In genomic region chr9:64175378-64175777, GRCm38 (mm10) we compare ENCODE assay signal across 17 mouse cellular contexts. TPM values are rescaled to one million over a fixed set of nuclear protein-coding genes. Genes with fewer than 3 reads are reported as not detected.
DNase-seq lines count a peak whose midpoint lies in the region; ATAC-seq and TF ChIP-seq lines count a peak whose summit lies in the region.
"Had no signal": no experiment of that assay in that cellular context is flagged by ENCODE, and none has a peak within 500 bp of the region (broad histone marks: within the 10 kb centered on the region; RNA-seq: fewer than 3 reads in every experiment).

No protein-coding gene starts in this region.

- no peak for DNase-seq in forebrain, embryonic 11.5 days (ENCODE audit: low spot score)
- peak; percentile 29 to 44 for DNase-seq in layer of hippocampus, postnatal 36 days
- no peak for DNase-seq in thymus, postnatal 14 days
- DNase-seq in embryo, embryonic 10 days (ENCODE audit: low spot score), result no peak
- no peak for DNase-seq in cerebellum, adult 9-11 months
- DNase-seq: adrenal gland, postnatal 25 days; cerebellum, postnatal 10 days; heart, postnatal 4 days; kidney, adult 2 months; thymus, adult 2 months had no signal

- H3K4me3 ChIP-seq in forebrain, embryonic 13.5 days, result no peak overlapping the region
- H3K4me3 ChIP-seq in forebrain, embryonic 11.5 days (ENCODE audit: low read depth, low read length), result no peak overlapping the region
- peak overlapping the region; percentile 88 for H3K4me3 ChIP-seq in C2C12 (ENCODE audit: insufficient read depth, poor library complexity, severe bottlenecking)
- H3K4me3 ChIP-seq in embryonic facial prominence, embryonic 13.5 days, result 0 out of 2 replicates have a peak overlapping the region, but pooled peaks have one; percentile 93
- H3K4me3 ChIP-seq: midbrain, embryonic 15.5 days had no signal

- H3K4me1 ChIP-seq in forebrain, embryonic 13.5 days, result peaks cover 44% of the 10 kb centered on the region
- peaks cover 3% of the 10 kb centered on the region; the same call in 1 of the 2 replicates for H3K4me1 ChIP-seq in forebrain, embryonic 11.5 days (replicated peaks; ENCODE audit: control insufficient read depth, insufficient read depth, low read length)
- peaks cover 32% of the 10 kb centered on the region for H3K4me1 ChIP-seq in embryonic facial prominence, embryonic 13.5 days

- ATAC-seq in forebrain, embryonic 13.5 days, result no peak
- ATAC-seq in forebrain, embryonic 11.5 days (replicated peaks; ENCODE audit: low FRiP score), result no peak
- no peak for ATAC-seq in embryonic facial prominence, embryonic 13.5 days (ENCODE audit: insufficient number of reproducible peaks, insufficient read depth, low FRiP score, low TSS enrichment, low read depth)
- ATAC-seq: midbrain, embryonic 15.5 days had no signal

- no peak overlapping the region for H3K27ac ChIP-seq in forebrain, embryonic 13.5 days
- no peak overlapping the region for H3K27ac ChIP-seq in forebrain, embryonic 11.5 days (ENCODE audit: low read depth, low read length)
- no peak overlapping the region for H3K27ac ChIP-seq in embryonic facial prominence, embryonic 13.5 days
- H3K27ac ChIP-seq: left cerebral cortex, adult 2 months; midbrain, embryonic 15.5 days had no signal

- peaks cover 68% of the 10 kb centered on the region for H3K79me2 ChIP-seq in C2C12 (ENCODE audit: control insufficient read depth, insufficient read depth)

- peaks cover 46% of the 10 kb centered on the region for H3K36me3 ChIP-seq in forebrain, embryonic 13.5 days (ENCODE audit: poor library complexity, severe bottlenecking)
- peaks cover 17% of the 10 kb centered on the region; the same call in 1 of the 2 replicates for H3K36me3 ChIP-seq in forebrain, embryonic 11.5 days (ENCODE audit: control insufficient read depth, insufficient read depth, low read length)
- H3K36me3 ChIP-seq in C2C12 (ENCODE audit: control insufficient read depth, insufficient read depth), result peaks cover 71% of the 10 kb centered on the region
- H3K36me3 ChIP-seq in embryonic facial prominence, embryonic 13.5 days, result peaks cover 47% of the 10 kb centered on the region

- 78% methylated on average over 11 of the region's 11 CpGs for WGBS in forebrain, embryonic 13.5 days
- WGBS in forebrain, embryonic 11.5 days, result 92% methylated on average over 11 of the region's 11 CpGs
- 82% methylated on average over 11 of the region's 11 CpGs for WGBS in embryonic facial prominence, embryonic 13.5 days

- no peak for TF ChIP-seq CTCF in C2C12 (IDR thresholded peaks at IDR 0.05; ENCODE audit: control insufficient read depth, insufficient read depth, insufficient read length)

- H3K4me2 ChIP-seq in forebrain, embryonic 13.5 days, result 0 out of 2 replicates have a peak overlapping the region, but pooled peaks have one; percentile 93
- no peak overlapping the region for H3K4me2 ChIP-seq in forebrain, embryonic 11.5 days (ENCODE audit: low read depth, low read length, severe bottlenecking)
- peak overlapping the region; percentile 82; the same call in 1 of the 2 replicates for H3K4me2 ChIP-seq in embryonic facial prominence, embryonic 13.5 days

- H3K79me3 ChIP-seq in C2C12 (ENCODE audit: low read depth), result peaks cover 60% of the 10 kb centered on the region

- H3K27me3 ChIP-seq in forebrain, embryonic 13.5 days, result no peaks in the 10 kb centered on the region
- H3K27me3 ChIP-seq in forebrain, embryonic 11.5 days (ENCODE audit: control insufficient read depth, insufficient read depth, low read length), result no peaks in the 10 kb centered on the region
- no peaks in the 10 kb centered on the region for H3K27me3 ChIP-seq in C2C12 (ENCODE audit: control insufficient read depth, insufficient read depth, insufficient read length)
- no peaks in the 10 kb centered on the region for H3K27me3 ChIP-seq in embryonic facial prominence, embryonic 13.5 days
- H3K27me3 ChIP-seq: midbrain, embryonic 15.5 days had no signal

- H3ac ChIP-seq in C2C12 (ENCODE audit: control insufficient read depth, insufficient read length, low read depth), result no peak overlapping the region

- no peaks in the 10 kb centered on the region for H3K9me3 ChIP-seq in forebrain, embryonic 13.5 days (replicated peaks)
- H3K9me3 ChIP-seq in forebrain, embryonic 11.5 days (ENCODE audit: control insufficient read depth, low read length), result no peaks in the 10 kb centered on the region
- no peaks in the 10 kb centered on the region for H3K9me3 ChIP-seq in embryonic facial prominence, embryonic 13.5 days
- H3K9me3 ChIP-seq: midbrain, embryonic 15.5 days had no signal

- no peak overlapping the region for H3K9ac ChIP-seq in forebrain, embryonic 13.5 days
- no peak overlapping the region for H3K9ac ChIP-seq in forebrain, embryonic 11.5 days (ENCODE audit: low read length)
- no peak overlapping the region; the same call in 1 of the 2 replicates for H3K9ac ChIP-seq in embryonic facial prominence, embryonic 13.5 days
- H3K9ac ChIP-seq: midbrain, embryonic 15.5 days had no signal

TF ChIP-seq in C2C12, 6 proteins besides CTCF, POLR2A, EP300 and RAD21:
- TF ChIP-seq MYOD1 (IDR thresholded peaks at IDR 0.05; ENCODE audit: control insufficient read depth, insufficient read length, low read depth), result no peak
- no peak for TF ChIP-seq MAX (IDR thresholded peaks at IDR 0.05)
- no peak for TF ChIP-seq USF1 (IDR thresholded peaks at IDR 0.05; ENCODE audit: low read depth)
- TF ChIP-seq FOSL1 (IDR thresholded peaks at IDR 0.05; ENCODE audit: insufficient read depth, low read length, poor library complexity, severe bottlenecking), result no peak
- TF ChIP-seq CEBPB (IDR thresholded peaks at IDR 0.05; ENCODE audit: low read depth), result no peak
- TF ChIP-seq MYOG (IDR thresholded peaks at IDR 0.05; ENCODE audit: control insufficient read depth, extremely low read depth, insufficient read length), result no peak
TF ChIP-seq in C2C12: peak in this region for 0.

RNA-seq across cellular contexts. Expression of gene Rpl4, which starts 2.2 kb away (rescaled TPM):
- polyA plus RNA-seq in forebrain, embryonic 13.5 days (2015; fragmentation: Nextera tagmentation; extraction: Ambion mirVana), result 801 and 817 TPM in 2 replicates
- polyA plus RNA-seq in forebrain, embryonic 11.5 days (2014; fragmentation: Nextera tagmentation; extraction: Ambion mirVana), result 1,087 and 1,101 TPM in 2 replicates
- 1,235 TPM for polyA plus RNA-seq in C2C12 (2012; fragmentation: generic; extraction: Trizol)
- 1,232 and 1,302 TPM in 2 replicates for polyA plus RNA-seq in embryonic facial prominence, embryonic 13.5 days (2015; fragmentation: Nextera tagmentation; extraction: Ambion mirVana)
- total RNA-seq in layer of hippocampus, postnatal 36 days (2021), result 100 to 1,000 TPM; 561 to 565 TPM

RNA-seq across cellular contexts. Expression of gene Zwilch, which starts 2.5 kb away (rescaled TPM):
- polyA plus RNA-seq in forebrain, embryonic 13.5 days (2015; fragmentation: Nextera tagmentation; extraction: Ambion mirVana), result 16.7 and 20.6 TPM in 2 replicates
- 43.4 and 49.2 TPM in 2 replicates for polyA plus RNA-seq in forebrain, embryonic 11.5 days (2014; fragmentation: Nextera tagmentation; extraction: Ambion mirVana)
- 16.3 TPM for polyA plus RNA-seq in C2C12 (2012; fragmentation: generic; extraction: Trizol)
- 21.9 and 22.7 TPM in 2 replicates for polyA plus RNA-seq in embryonic facial prominence, embryonic 13.5 days (2015; fragmentation: Nextera tagmentation; extraction: Ambion mirVana)
- 1 to 10 TPM; 2.4 to 2.5 TPM for total RNA-seq in layer of hippocampus, postnatal 36 days (2021)

RNA-seq across cellular contexts. Expression of gene Snapc5, which starts 3.7 kb away (rescaled TPM):
- polyA plus RNA-seq in forebrain, embryonic 13.5 days (2015; fragmentation: Nextera tagmentation; extraction: Ambion mirVana), result 42.2 and 45.9 TPM in 2 replicates
- 34.2 and 35.2 TPM in 2 replicates for polyA plus RNA-seq in forebrain, embryonic 11.5 days (2014; fragmentation: Nextera tagmentation; extraction: Ambion mirVana)
- polyA plus RNA-seq in C2C12 (2012; fragmentation: generic; extraction: Trizol), result 6.0 TPM
- 33.1 and 36.8 TPM in 2 replicates for polyA plus RNA-seq in embryonic facial prominence, embryonic 13.5 days (2015; fragmentation: Nextera tagmentation; extraction: Ambion mirVana)
- 10 to 100 TPM; 16.5 to 20.0 TPM for total RNA-seq in layer of hippocampus, postnatal 36 days (2021)

RNA-seq across cellular contexts. Expression of gene Lctl, which starts 58.4 kb away (rescaled TPM):
- not detected in 2 replicates for polyA plus RNA-seq in forebrain, embryonic 13.5 days (2015; fragmentation: Nextera tagmentation; extraction: Ambion mirVana)
- not detected in 2 replicates for polyA plus RNA-seq in forebrain, embryonic 11.5 days (2014; fragmentation: Nextera tagmentation; extraction: Ambion mirVana)
- polyA plus RNA-seq in C2C12 (2012; fragmentation: generic; extraction: Trizol), result 0.04 TPM
- not detected in 2 replicates for polyA plus RNA-seq in embryonic facial prominence, embryonic 13.5 days (2015; fragmentation: Nextera tagmentation; extraction: Ambion mirVana)
- total RNA-seq in layer of hippocampus, postnatal 36 days (2021), result not detected
- total RNA-seq: left cerebral cortex, adult 2 months had no signal
- polyA plus RNA-seq: midbrain, embryonic 15.5 days had no signal

RNA-seq across cellular contexts. Expression of gene Uchl4, which starts 59.6 kb away (rescaled TPM):
- 2.4 and 2.8 TPM in 2 replicates for polyA plus RNA-seq in forebrain, embryonic 13.5 days (2015; fragmentation: Nextera tagmentation; extraction: Ambion mirVana)
- 3.7 and 4.9 TPM in 2 replicates for polyA plus RNA-seq in forebrain, embryonic 11.5 days (2014; fragmentation: Nextera tagmentation; extraction: Ambion mirVana)
- polyA plus RNA-seq in C2C12 (2012; fragmentation: generic; extraction: Trizol), result 0.42 TPM
- 3.5 and 5.5 TPM in 2 replicates for polyA plus RNA-seq in embryonic facial prominence, embryonic 13.5 days (2015; fragmentation: Nextera tagmentation; extraction: Ambion mirVana)
- 1 to 10 TPM; 2.1 to 3.4 TPM for total RNA-seq in layer of hippocampus, postnatal 36 days (2021)
- polyA plus RNA-seq: gonadal fat pad, adult 2 months; small intestine, adult 2 months; thymus, adult 2 months had no signal

Comparison
In these comparisons a context has a peak if more than half of its experiments do, and no peak if none do; other contexts are left out.
1. H3K4me3 ChIP-seq: peak in C2C12 (single experiment) and embryonic facial prominence, embryonic 13.5 days (single experiment); none in forebrain, embryonic 13.5 days (single experiment) and forebrain, embryonic 11.5 days (single experiment).
2. DNase-seq: peak in layer of hippocampus, postnatal 36 days (2 of 2); none in forebrain, embryonic 11.5 days (single experiment), thymus, postnatal 14 days (single experiment), embryo, embryonic 10 days (single experiment) and cerebellum, adult 9-11 months (single experiment).